Mouse (Mus musculus) lung, embryonic 15.5 days (tissue): ENCODE measurements around the gene Atp6ap1. TPM values are rescaled to one million over a fixed set of nuclear protein-coding genes. Genes with fewer than 3 reads are reported as not detected.
A peak's percentile ranks its signal among the peaks of the same experiment; 100 is the strongest.

Experiments
- ATAC-seq: fragments of 200-750 bp; cut with Nextera tagmentation; 2 replicates; pipeline ENCODE4 v1.8.0; 2017; ENCODE audit warnings: moderate number of reproducible peaks, borderline replicate concordance; ENCODE audit not compliant: low FRiP score, low TSS enrichment; ENCODE audit errors: extremely low read depth
- H3K27ac ChIP-seq: fragments of 300-500 bp; sonication (generic); 2 replicates; pipeline ENCODE4 v1.5.1; 2015; ENCODE audit warnings: moderate library complexity, mild to moderate bottlenecking, inconsistent platforms
- H3K27me3 ChIP-seq: fragments of 300-500 bp; sonication (generic); 2 replicates; pipeline ENCODE4 v1.6.1; 2015; ENCODE audit warnings: inconsistent platforms
- H3K36me3 ChIP-seq: fragments of 300-500 bp; sonication (generic); 2 replicates; pipeline ENCODE4 v1.6.1; 2015; ENCODE audit warnings: inconsistent platforms
- H3K4me1 ChIP-seq: fragments of 300-500 bp; sonication (generic); 2 replicates; pipeline ENCODE4 v1.6.1; 2015; ENCODE audit warnings: inconsistent platforms
- H3K4me2 ChIP-seq: fragments of 300-500 bp; sonication (generic); 2 replicates; pipeline ENCODE4 v1.6.1; 2015; ENCODE audit warnings: inconsistent platforms, mild to moderate bottlenecking, moderate library complexity
- H3K4me3 ChIP-seq: fragments of 300-500 bp; sonication (generic); 2 replicates; pipeline ENCODE4 v1.5.1; 2015; ENCODE audit warnings: mild to moderate bottlenecking, inconsistent platforms
- H3K9ac ChIP-seq: fragments of 300-500 bp; sonication (generic); 2 replicates; pipeline ENCODE4 v1.6.1; 2015; ENCODE audit warnings: inconsistent platforms
- H3K9me3 ChIP-seq: fragments of 300-500 bp; sonication (generic); 2 replicates; pipeline ENCODE4 v1.6.1; 2016; ENCODE audit warnings: inconsistent platforms
- WGBS: fragments of 180-500 bp; shearing (Covaris S2); methylation state at CpG from one replicate; pipeline ENCODE4 v1.1.7; 2015; 5-methylcytosine and 5-hydroxymethylcytosine counted together
- microRNA-seq: library from miRNA; unstranded; fragments of <30 nt; microRNA quantifications from one replicate; pipeline ENCODE4, GENCODE M21; 2016
- polyA plus RNA-seq: library from polyadenylated mRNA; unstranded; fragments of >200 nt; fragmentation: Nextera tagmentation; extraction: Ambion mirVana; gene quantifications from 2 replicates; pipeline ENCODE4 v1.2.1, GENCODE M21; 2015

The Atp6ap1 gene
- polyA plus RNA-seq, 1 experiment from 2014 or later, result 138 TPM

- Histone ChIP-seq H3K4me2 (peak within 1 kb of the TSS; percentile 69), H3K36me3 (peaks cover 29% of the 10 kb centered on the region), H3K9ac (peak within 1 kb of the TSS; percentile 80), H3K4me3 (peak within 1 kb of the TSS; percentile 68), H3K27ac (peak within 1 kb of the TSS; percentile 78), H3K4me1 (peaks cover 8% of the 10 kb centered on the region; the same call in 1 of the 2 replicates), H3K27me3 (no peaks in the 10 kb centered on the region), H3K9me3 (no peaks in the 10 kb centered on the region)
- peak; percentile 97 for ATAC-seq
- WGBS, result 14% methylated on average over 51 of the region's 59 CpGs
These were observed 15.9 kb downstream of the Atp6ap1 start, which contains the start of gene Fam50a for GRCm38 (mm10) chrX:74312540-74313464. Gene Fam50a, plus strand, starts transcription at chrX:74313033.

DNA sequence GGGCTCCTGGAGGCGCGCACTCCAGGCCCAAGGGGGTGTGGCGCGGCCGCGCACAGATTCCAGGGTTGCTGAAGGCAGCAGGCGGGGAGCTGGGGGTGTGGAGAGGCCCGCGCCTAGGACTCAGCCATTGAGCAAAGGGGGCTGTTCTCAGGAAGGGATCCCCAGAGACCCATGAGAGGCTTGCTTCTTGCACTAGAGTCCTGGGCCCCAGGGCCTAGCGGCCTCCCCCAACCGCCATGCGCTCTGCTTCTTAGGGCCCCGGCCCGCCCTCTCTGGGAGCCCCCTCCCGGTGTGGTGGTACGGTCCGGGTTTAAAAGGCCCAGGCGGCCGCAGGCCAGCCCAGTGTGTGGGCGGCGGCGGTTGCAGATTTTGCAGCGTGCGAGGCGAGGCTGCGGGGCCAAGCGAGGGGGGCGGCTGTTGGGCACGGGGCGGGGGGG is 31.8 kb downstream of the Atp6ap1 start, which contains the start of gene Plxna3:
Gene Plxna3 (plus strand): TSS at position 342 of the 437 bp plus-strand sequence.
- H3K9me3 ChIP-seq, result no peaks in the 10 kb centered on the region
- ATAC-seq, result peak; percentile 95
- peak within 1 kb of the TSS; percentile 56 for H3K9ac ChIP-seq
- peak within 1 kb of the TSS; percentile 78 for H3K27ac ChIP-seq
- H3K4me1 ChIP-seq, result 0 out of 2 replicates have a peak, but pooled peaks cover 6% of the 10 kb centered on the region
- H3K4me3 ChIP-seq, result peak within 1 kb of the TSS; percentile 49
- H3K36me3 ChIP-seq, result no peaks in the 10 kb centered on the region
- 18% methylated on average over 25 of the region's 30 CpGs for WGBS
- peak within 1 kb of the TSS; percentile 66 for H3K4me2 ChIP-seq
- no peaks in the 10 kb centered on the region for H3K27me3 ChIP-seq

- H3K9me3 ChIP-seq, result no peaks in the 10 kb centered on the region
- ATAC-seq, result 0 out of 2 replicates have a peak, but pooled peaks have one; percentile 13
- H3K9ac ChIP-seq, result peak overlapping the region; percentile 56
- H3K4me2 ChIP-seq, result peak overlapping the region; percentile 66
- 14% methylated on average over 10 of the region's 10 CpGs for WGBS
- 0 out of 2 replicates have a peak, but pooled peaks cover 6% of the 10 kb centered on the region for H3K4me1 ChIP-seq
- peak overlapping the region; percentile 49 for H3K4me3 ChIP-seq
- H3K27me3 ChIP-seq, result no peaks in the 10 kb centered on the region
- H3K27ac ChIP-seq, result no peak overlapping the region
- no peaks in the 10 kb centered on the region for H3K36me3 ChIP-seq
These were observed 32.3 kb downstream of the Atp6ap1 start for GRCm38 (mm10) chrX:74329215-74329671.

- peak overlapping the region; percentile 49; the same call in 1 of the 2 replicates for H3K4me3 ChIP-seq
These were observed 33.5 kb downstream of the Atp6ap1 start for GRCm38 (mm10) chrX:74330166-74330930.

GRCm38 (mm10) chrX:74352645-74353466 is 56.0 kb downstream of the Atp6ap1 start:
- H3K27ac ChIP-seq, result peak overlapping the region; percentile 59
- H3K4me3 ChIP-seq, result peak overlapping the region; percentile 49
- no peaks in the 10 kb centered on the region for H3K36me3 ChIP-seq
- WGBS, result 25% methylated on average over 13 of the region's 13 CpGs
- no peaks in the 10 kb centered on the region for H3K27me3 ChIP-seq
- peak overlapping the region; percentile 60 for H3K4me2 ChIP-seq
- H3K4me1 ChIP-seq, result no peaks in the 10 kb centered on the region
- ATAC-seq, result peak; percentile 42
- H3K9ac ChIP-seq, result peak overlapping the region; percentile 51
- no peaks in the 10 kb centered on the region for H3K9me3 ChIP-seq

More at GRCm38 (mm10) chrX:74330166-74330930, 33.5 kb downstream of the Atp6ap1 start:
- Histone ChIP-seq H3K36me3 (no peaks in the 10 kb centered on the region), H3K9ac (no peak overlapping the region), H3K4me1 (0 out of 2 replicates have a peak, but pooled peaks cover 6% of the 10 kb centered on the region), H3K27me3 (no peaks in the 10 kb centered on the region), H3K4me2 (peak overlapping the region; percentile 66), H3K27ac (no peak overlapping the region), H3K9me3 (no peaks in the 10 kb centered on the region)
- 31% methylated on average over 2 of the region's 2 CpGs for WGBS
- no peak for ATAC-seq

GRCm38 (mm10) chrX:74353467-74353770 is 56.5 kb downstream of the Atp6ap1 start, which contains the start of gene Lage3:
Gene Lage3, minus strand, starts transcription at chrX:74353618.
- Histone ChIP-seq H3K27ac (peak within 1 kb of the TSS; percentile 59), H3K9me3 (no peaks in the 10 kb centered on the region), H3K4me1 (no peaks in the 10 kb centered on the region), H3K27me3 (no peaks in the 10 kb centered on the region), H3K4me3 (peak within 1 kb of the TSS; percentile 49), H3K9ac (peak within 1 kb of the TSS; percentile 51), H3K4me2 (peak within 1 kb of the TSS; percentile 60), H3K36me3 (no peaks in the 10 kb centered on the region)
- 15% methylated on average over 15 of the region's 22 CpGs for WGBS
- peak; percentile 83 for ATAC-seq

Small RNA genes within 50 kb of the gene (microRNA-seq; reads per million reads assigned to microRNA genes)
- gene Mir7091, result 0.56 reads per million
- gene Mir7092, result not detected

Other genes starting within 250 kb of the Atp6ap1 start
- gene Opn1mw, start 169.6 kb upstream of the Atp6ap1 start, polyA plus RNA-seq, result not detected in 2 replicates
- gene Mecp2, start 161.7 kb upstream of the Atp6ap1 start, polyA plus RNA-seq, result 13.1 and 15.1 TPM in 2 replicates
- not detected in 2 replicates for gene Tex28, start 129.3 kb upstream of the Atp6ap1 start, polyA plus RNA-seq
- gene Tktl1, start 119.8 kb upstream of the Atp6ap1 start, polyA plus RNA-seq, result not detected in 2 replicates
- 361 and 366 TPM in 2 replicates for gene Flna, start 47.3 kb upstream of the Atp6ap1 start, polyA plus RNA-seq
- 23.2 and 24.7 TPM in 2 replicates for gene Emd, start 42.4 kb upstream of the Atp6ap1 start, polyA plus RNA-seq
- 846 and 923 TPM in 2 replicates for gene Rpl10, start 26.3 kb upstream of the Atp6ap1 start, polyA plus RNA-seq
- 78.8 and 83.8 TPM in 2 replicates for gene Taz, start 15.2 kb upstream of the Atp6ap1 start, polyA plus RNA-seq
- gene Dnase1l1, start 14.8 kb upstream of the Atp6ap1 start, polyA plus RNA-seq, result 11.2 and 15.8 TPM in 2 replicates
- 154 and 193 TPM in 2 replicates for gene Gdi1, start 7.9 kb downstream of the Atp6ap1 start, polyA plus RNA-seq
- 63.2 and 63.9 TPM in 2 replicates for gene Fam50a, start 15.9 kb downstream of the Atp6ap1 start, polyA plus RNA-seq
- 8.8 and 9.8 TPM in 2 replicates for gene Plxna3, start 32.0 kb downstream of the Atp6ap1 start, polyA plus RNA-seq
- gene Lage3, start 56.5 kb downstream of the Atp6ap1 start, polyA plus RNA-seq, result 104 and 119 TPM in 2 replicates
- 83.2 and 84.1 TPM in 2 replicates for gene Ubl4a, start 76.1 kb downstream of the Atp6ap1 start, polyA plus RNA-seq
- gene Slc10a3, start 76.3 kb downstream of the Atp6ap1 start, polyA plus RNA-seq, result 21.0 and 21.1 TPM in 2 replicates
- 39.6 and 46.7 TPM in 2 replicates for gene Fam3a, start 96.2 kb downstream of the Atp6ap1 start, polyA plus RNA-seq
- gene Ikbkg, start 96.2 kb downstream of the Atp6ap1 start, polyA plus RNA-seq, result 18.5 and 18.6 TPM in 2 replicates
- gene G6pdx, start 132.1 kb downstream of the Atp6ap1 start, polyA plus RNA-seq, result 46.8 and 51.5 TPM in 2 replicates
- not detected in 2 replicates for gene Gm6880, start 184.3 kb downstream of the Atp6ap1 start, polyA plus RNA-seq